Mouse (Mus musculus): ENCODE results near the gene Sufu. TPM values are rescaled to one million over a fixed set of nuclear protein-coding genes. Genes with fewer than 3 reads are reported as not detected.
A peak's percentile ranks its signal among the peaks of the same experiment; 100 is the strongest.

Gene Sufu
- total and polyA plus RNA-seq, 3 experiments, result 5.1 to 31.8 (median 25.7) TPM

DNA sequence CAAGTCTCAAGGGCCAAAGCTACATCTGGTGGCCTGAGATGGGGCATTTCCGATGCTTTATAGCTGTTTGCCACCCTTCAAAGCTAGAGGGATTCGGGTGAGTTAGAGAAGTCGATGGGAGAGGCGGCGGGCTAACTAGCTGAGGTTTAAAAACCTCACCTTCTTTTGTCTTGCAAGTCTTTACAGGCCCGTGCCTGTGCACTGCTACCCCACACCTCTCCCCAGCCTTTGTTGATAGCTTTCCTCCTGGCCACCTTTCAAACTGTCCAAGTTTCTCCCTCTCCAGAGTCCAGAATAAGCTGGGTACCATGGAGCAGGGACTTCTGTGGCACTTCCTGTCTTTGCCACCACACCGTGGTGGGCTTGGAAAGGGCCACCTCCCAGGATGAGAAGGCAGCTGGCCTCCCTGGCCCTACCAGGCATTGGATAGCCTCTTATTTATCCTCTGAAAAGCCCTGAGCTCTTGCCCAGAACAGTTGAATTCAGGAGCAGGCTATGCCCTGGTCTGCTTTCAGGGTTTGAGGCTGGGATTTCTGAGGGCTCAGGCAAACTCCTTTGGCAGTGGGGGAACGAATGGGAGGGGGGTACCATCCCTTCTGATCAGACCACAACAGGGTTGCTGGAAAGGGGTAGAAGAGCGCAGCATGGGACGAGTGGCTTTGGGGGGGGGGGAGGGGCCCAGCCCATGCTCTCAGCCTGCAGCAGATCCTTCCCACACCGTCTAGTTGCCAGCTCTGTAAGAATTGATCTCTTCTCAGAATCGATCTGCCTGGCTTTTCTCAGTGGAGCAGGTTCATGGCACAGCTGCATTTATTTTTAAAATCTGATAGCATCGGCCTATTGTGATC, 133.1 kb downstream of the Sufu start:
- Histone ChIP-seq H3K36me3 (replicated peaks) (no peaks in the 10 kb centered on the region), H3K4me3 (ENCODE audit: low read depth, low read length) (no peak overlapping the region), H3K4me1 (ENCODE audit: insufficient read depth, low read depth, low read length) (peaks cover 33% of the 10 kb centered on the region), H3K9me3 (replicated peaks) (no peaks in the 10 kb centered on the region), H3K27me3 (ENCODE audit: insufficient read depth, low read length) (peaks cover 54% of the 10 kb centered on the region)
- ATAC-seq (ENCODE audit: extremely low read depth, insufficient number of reproducible peaks, low FRiP score, poor library complexity, severe bottlenecking) (no peak), DNase-seq (ENCODE audit: low spot score) (no peak)
- TF ChIP-seq CTCF (IDR thresholded peaks at IDR 0.05; ENCODE audit: low read depth, low read length), result no peak
- no peak for TF ChIP-seq GATA1 (IDR thresholded peaks at IDR 0.05; ENCODE audit: borderline replicate concordance, low read length)
- no peak for TF ChIP-seq POLR2AphosphoS5 (IDR thresholded peaks at IDR 0.05; ENCODE audit: insufficient replicate concordance, low read depth, low read length)
- no peak for TF ChIP-seq GATA2 (IDR thresholded peaks at IDR 0.05; ENCODE audit: borderline replicate concordance, low read depth, low read length)
- no peak for TF ChIP-seq TAL1 (conservative IDR thresholded peaks at IDR 0.05; ENCODE audit: low read depth, low read length)

GRCm38 (mm10) chr19:46530449-46530990, 133.8 kb downstream of the Sufu start:
- H3K4me3 ChIP-seq (ENCODE audit: low read depth, low read length), result no peak overlapping the region
- peaks cover 52% of the 10 kb centered on the region for H3K27me3 ChIP-seq (ENCODE audit: insufficient read depth, low read length)
- TF ChIP-seq POLR2AphosphoS5 (IDR thresholded peaks at IDR 0.05; ENCODE audit: insufficient replicate concordance, low read depth, low read length) (no peak), GATA1 (IDR thresholded peaks at IDR 0.05; ENCODE audit: borderline replicate concordance, low read length) (no peak), GATA2 (IDR thresholded peaks at IDR 0.05; ENCODE audit: borderline replicate concordance, low read depth, low read length) (no peak)
- no peaks in the 10 kb centered on the region for H3K9me3 ChIP-seq (replicated peaks)
- no peaks in the 10 kb centered on the region for H3K36me3 ChIP-seq (replicated peaks)
- ATAC-seq (ENCODE audit: extremely low read depth, insufficient number of reproducible peaks, low FRiP score, poor library complexity, severe bottlenecking), result no peak
- peaks cover 30% of the 10 kb centered on the region for H3K4me1 ChIP-seq (ENCODE audit: insufficient read depth, low read depth, low read length)
- DNase-seq (ENCODE audit: low spot score), result no peak

DNA sequence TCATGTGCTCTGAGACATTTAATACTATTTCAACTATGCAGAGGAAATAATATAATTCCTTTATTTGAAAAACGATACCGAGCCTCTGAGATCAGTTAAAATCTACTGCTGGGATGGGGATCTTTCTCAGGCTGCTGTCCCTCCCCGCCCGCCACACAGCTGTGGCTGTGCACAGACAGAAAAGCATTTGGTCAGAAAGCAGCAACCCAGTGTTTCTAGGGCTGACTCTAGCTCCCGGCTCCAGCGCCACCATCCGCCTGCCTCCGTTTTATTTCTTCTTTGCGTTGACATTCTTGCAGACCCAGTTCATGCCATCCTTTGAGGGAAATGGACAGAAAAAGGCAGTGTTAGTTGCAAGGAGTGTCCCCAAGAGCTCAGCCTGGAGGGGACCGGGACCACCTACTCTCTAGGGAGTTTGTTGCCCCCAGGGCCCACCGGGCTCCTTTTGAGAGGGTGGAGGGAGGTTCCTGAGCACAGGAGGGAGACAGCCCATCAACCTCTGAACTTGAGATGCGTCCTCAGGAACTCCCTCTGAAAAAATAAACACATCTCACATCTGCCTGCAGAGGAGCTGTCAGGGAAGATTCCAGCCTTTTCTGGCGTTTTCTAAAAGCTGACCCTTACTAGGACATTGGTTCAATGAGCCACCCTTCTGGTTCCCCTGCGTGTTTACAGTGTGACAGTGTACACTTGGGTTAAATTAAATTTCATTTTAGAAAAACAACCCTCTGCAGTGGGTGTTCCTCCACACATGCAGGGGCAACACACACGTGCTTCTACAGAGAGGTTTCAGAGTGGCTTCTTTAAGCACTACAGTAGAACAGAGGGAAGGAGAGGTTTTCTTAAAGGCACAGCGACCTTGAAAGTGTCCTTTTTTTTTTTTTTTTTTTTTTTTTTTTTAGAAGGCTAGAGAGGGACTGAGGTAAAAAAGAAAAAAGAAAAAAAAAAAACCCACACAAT, 134.7 kb downstream of the Sufu start:
- DNase-seq (ENCODE audit: low spot score), result no peak
- peaks cover 30% of the 10 kb centered on the region for H3K4me1 ChIP-seq (ENCODE audit: insufficient read depth, low read depth, low read length)
- TF ChIP-seq TAL1 (conservative IDR thresholded peaks at IDR 0.05; ENCODE audit: low read depth, low read length), result no peak
- no peak for TF ChIP-seq CTCF (IDR thresholded peaks at IDR 0.05; ENCODE audit: low read depth, low read length)
- no peak for TF ChIP-seq GATA2 (IDR thresholded peaks at IDR 0.05; ENCODE audit: borderline replicate concordance, low read depth, low read length)
- no peak for TF ChIP-seq POLR2AphosphoS5 (IDR thresholded peaks at IDR 0.05; ENCODE audit: insufficient replicate concordance, low read depth, low read length)
- H3K4me3 ChIP-seq (ENCODE audit: low read depth, low read length), result no peak overlapping the region
- peaks cover 49% of the 10 kb centered on the region for H3K27me3 ChIP-seq (ENCODE audit: insufficient read depth, low read length)
- H3K36me3 ChIP-seq (replicated peaks), result no peaks in the 10 kb centered on the region
- H3K9me3 ChIP-seq (replicated peaks), result no peaks in the 10 kb centered on the region
- no peak for ATAC-seq (ENCODE audit: extremely low read depth, insufficient number of reproducible peaks, low FRiP score, poor library complexity, severe bottlenecking)

GRCm38 (mm10) chr19:46532031-46532688, 135.5 kb downstream of the Sufu start:
- Histone ChIP-seq H3K36me3 (replicated peaks) (no peaks in the 10 kb centered on the region), H3K9me3 (replicated peaks) (no peaks in the 10 kb centered on the region), H3K27me3 (ENCODE audit: insufficient read depth, low read length) (peaks cover 42% of the 10 kb centered on the region), H3K4me1 (ENCODE audit: insufficient read depth, low read depth, low read length) (peaks cover 30% of the 10 kb centered on the region), H3K4me3 (ENCODE audit: low read depth, low read length) (0 out of 2 replicates have a peak overlapping the region, but pooled peaks have one; percentile 19)
- ATAC-seq (ENCODE audit: extremely low read depth, insufficient number of reproducible peaks, low FRiP score, poor library complexity, severe bottlenecking), result peak; percentile 34; the same call in 1 of the 2 replicates
- TF ChIP-seq POLR2AphosphoS5 (IDR thresholded peaks at IDR 0.05; ENCODE audit: insufficient replicate concordance, low read depth, low read length), result no peak
- TF ChIP-seq GATA1 (IDR thresholded peaks at IDR 0.05; ENCODE audit: borderline replicate concordance, low read length), result no peak
- TF ChIP-seq GATA2 (IDR thresholded peaks at IDR 0.05; ENCODE audit: borderline replicate concordance, low read depth, low read length), result no peak
- TF ChIP-seq TAL1 (conservative IDR thresholded peaks at IDR 0.05; ENCODE audit: low read depth, low read length), result no peak
- TF ChIP-seq CTCF (IDR thresholded peaks at IDR 0.05; ENCODE audit: low read depth, low read length), result no peak
- DNase-seq (ENCODE audit: low spot score), result no peak

DNA sequence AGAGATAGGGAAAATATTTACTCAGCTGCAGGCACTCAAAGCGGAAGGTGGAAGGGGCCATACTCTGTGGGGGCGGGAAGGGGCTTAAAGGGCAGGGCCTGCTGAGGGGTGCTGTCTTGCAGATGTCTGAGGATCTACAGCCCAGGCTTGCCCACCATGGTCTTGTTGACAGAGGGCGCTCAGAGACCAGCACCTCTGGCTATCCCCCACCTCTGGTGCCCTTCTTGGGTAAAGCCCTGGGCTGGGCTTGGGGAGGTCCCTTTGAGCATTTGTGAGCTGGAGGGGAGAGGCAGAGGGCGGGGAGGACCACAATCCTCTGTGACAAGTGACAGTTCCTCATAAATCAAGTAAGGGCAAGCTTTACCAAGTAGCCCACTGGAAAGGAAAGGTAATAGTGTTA, 136.4 kb downstream of the Sufu start:
- TF ChIP-seq POLR2AphosphoS5 (IDR thresholded peaks at IDR 0.05; ENCODE audit: insufficient replicate concordance, low read depth, low read length), result no peak
- no peak for TF ChIP-seq GATA2 (IDR thresholded peaks at IDR 0.05; ENCODE audit: borderline replicate concordance, low read depth, low read length)
- no peak for TF ChIP-seq GATA1 (IDR thresholded peaks at IDR 0.05; ENCODE audit: borderline replicate concordance, low read length)
- TF ChIP-seq TAL1 (conservative IDR thresholded peaks at IDR 0.05; ENCODE audit: low read depth, low read length), result no peak
- TF ChIP-seq CTCF (IDR thresholded peaks at IDR 0.05; ENCODE audit: low read depth, low read length), result no peak
- DNase-seq (ENCODE audit: low spot score), result no peak
- no peak for ATAC-seq (ENCODE audit: extremely low read depth, insufficient number of reproducible peaks, low FRiP score, poor library complexity, severe bottlenecking)
- Histone ChIP-seq H3K36me3 (replicated peaks) (no peaks in the 10 kb centered on the region), H3K4me3 (ENCODE audit: low read depth, low read length) (no peak overlapping the region), H3K27me3 (ENCODE audit: insufficient read depth, low read length) (peaks cover 33% of the 10 kb centered on the region), H3K9me3 (replicated peaks) (no peaks in the 10 kb centered on the region), H3K4me1 (ENCODE audit: insufficient read depth, low read depth, low read length) (peaks cover 31% of the 10 kb centered on the region)
